Mouse (Mus musculus) kidney, adult 2 months (tissue): Measurements from ENCODE around the gene Gpc4.

Source experiments
- CTCF ChIP-seq: fragments of 200-500 bp; conservative IDR thresholded peaks from 2 replicates; pipeline ENCODE4 v1.5.1; 2011; ENCODE audit warnings: low read depth, mild to moderate bottlenecking, control low read depth, low read length, moderate library complexity, mixed read lengths; ENCODE audit not compliant: insufficient read depth, insufficient read length
- POLR2A ChIP-seq: fragments of 200-500 bp; IDR thresholded peaks from one replicate; pipeline ENCODE4 v1.6.1; 2011; ENCODE audit warnings: low read depth, low read length, control low read depth

- no peak for TF ChIP-seq CTCF
- no peak for TF ChIP-seq POLR2A
These were observed 2.6 kb upstream of the Gpc4 start for GRCm38 (mm10) chrX:52167519-52168244.
